Comparison of ENCODE assay signal across 9 mouse cellular contexts in the genomic region with DNA sequence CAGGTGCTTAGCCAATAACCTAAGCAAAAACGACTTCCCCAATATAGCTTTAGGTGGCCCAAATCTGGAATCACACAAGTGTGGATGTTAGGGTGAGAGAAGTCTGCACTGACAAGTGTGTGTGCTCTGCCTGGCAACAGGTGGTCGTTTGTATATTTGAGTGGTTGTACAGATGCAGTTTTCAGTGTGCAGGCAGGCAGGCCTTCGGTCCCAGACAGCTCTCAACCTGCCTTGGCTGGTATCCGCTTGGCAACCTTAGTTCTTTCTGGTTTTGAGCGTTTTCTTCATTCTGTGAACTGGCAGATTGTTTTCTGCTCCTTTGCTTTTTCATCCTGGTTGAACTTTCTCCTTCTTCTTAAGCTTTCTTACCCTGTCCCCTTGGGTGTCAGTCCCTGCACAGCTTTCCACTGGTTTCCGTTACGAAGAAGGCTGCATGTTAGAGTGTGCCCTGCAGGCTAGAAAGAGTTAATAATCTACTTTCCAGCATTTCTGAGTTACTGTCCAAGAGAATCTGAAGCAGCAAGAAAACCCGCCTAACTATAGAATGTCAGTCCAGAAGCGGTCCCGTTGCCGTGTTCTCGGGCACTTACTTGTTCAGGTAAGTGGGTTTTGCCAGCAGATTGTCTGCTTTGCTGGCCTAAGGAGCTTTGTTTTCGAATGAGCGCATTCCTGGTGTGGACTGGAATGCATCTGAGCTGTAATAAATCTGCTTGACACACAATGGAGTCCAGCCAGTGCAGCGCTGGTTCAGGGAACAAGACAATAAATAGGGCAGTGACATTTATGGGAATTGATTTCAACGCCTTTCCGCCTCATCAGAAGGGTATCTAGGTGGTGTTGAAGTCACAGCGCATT.
DNase-seq lines count a peak whose midpoint lies in the region; ATAC-seq and TF ChIP-seq lines count a peak whose summit lies in the region.
"Had no signal": no experiment of that assay in that cellular context is flagged by ENCODE, and none has a peak within 500 bp of the region (broad histone marks: within the 10 kb centered on the region; RNA-seq: fewer than 3 reads in every experiment).

No protein-coding gene starts in this region.

- TF ChIP-seq CTCF in Patski (IDR thresholded peaks at IDR 0.05), result peak; percentile 6

- H3K4me1 ChIP-seq in heart, embryonic 14.5 days (ENCODE audit: control insufficient read depth in 2 of 2, insufficient read depth in 2 of 2, low read length in 2 of 2), result peaks cover 12 to 20% of the 10 kb centered on the region in 2 experiments
- H3K4me1 ChIP-seq in midbrain, embryonic 15.5 days, result peaks cover 26% of the 10 kb centered on the region

- peak overlapping the region; percentile 58 to 62 for H3K27ac ChIP-seq in heart, embryonic 14.5 days (replicated peaks in 1 of 2; ENCODE audit: control insufficient read depth in 1 of 2, insufficient read depth in 1 of 2, low read depth in 2 of 2, low read length in 2 of 2)
- no peak overlapping the region for H3K27ac ChIP-seq in midbrain, embryonic 15.5 days
- H3K27ac ChIP-seq: liver, embryonic 15.5 days had no signal

- peak; percentile 93 for DNase-seq in Patski (ENCODE audit: low read depth, low spot score)
- peak; percentile 60 for DNase-seq in embryo, embryonic 9.5 days (ENCODE audit: extremely low spot score)
- DNase-seq in kidney, postnatal 10 days, result peak; percentile 82
- no peak for DNase-seq in natural killer cell, adult 2 months (ENCODE audit: low spot score in 2 of 2)
- no peak for DNase-seq in left cerebral cortex, adult 18-20 months (ENCODE audit: low spot score in 2 of 2)

- no peaks in the 10 kb centered on the region for H3K27me3 ChIP-seq in Patski
- H3K27me3 ChIP-seq in heart, embryonic 14.5 days (ENCODE audit: control insufficient read depth, insufficient read depth, low read length), result 0 out of 2 replicates have a peak, but pooled peaks cover 5% of the 10 kb centered on the region
- H3K27me3 ChIP-seq in midbrain, embryonic 15.5 days (replicated peaks), result no peaks in the 10 kb centered on the region; the same call in 1 of the 2 replicates
- H3K27me3 ChIP-seq: liver, embryonic 15.5 days had no signal

- no peaks in the 10 kb centered on the region for H3K9me3 ChIP-seq in heart, embryonic 14.5 days (ENCODE audit: control insufficient read depth, low read length)
- H3K9me3 ChIP-seq in midbrain, embryonic 15.5 days, result no peaks in the 10 kb centered on the region
- H3K9me3 ChIP-seq: liver, embryonic 15.5 days had no signal

- POLR2A ChIA-PET in Patski (lab: Charles Lee), result interaction anchor here (0.5 to 2.1 kb wide), 7 partner anchors 10 to 177 kb away, joined by 3 to 9 read pairs (median 4); partner anchors contain the start of gene Ccn1

- 0 out of 4 replicates have a peak overlapping the region, but pooled peaks of 1 of the 2 experiments have one; percentile 2 for H3K4me3 ChIP-seq in heart, embryonic 14.5 days (ENCODE audit: control insufficient read depth in 1 of 2, insufficient read depth in 1 of 2, low read depth in 1 of 2, low read length in 2 of 2)
- H3K4me3 ChIP-seq in midbrain, embryonic 15.5 days, result no peak overlapping the region
- H3K4me3 ChIP-seq: liver, embryonic 15.5 days had no signal

- peak overlapping the region; percentile 55 for H3K9ac ChIP-seq in heart, embryonic 14.5 days (ENCODE audit: low read length)
- H3K9ac ChIP-seq in midbrain, embryonic 15.5 days, result no peak overlapping the region
- H3K9ac ChIP-seq: liver, embryonic 15.5 days had no signal

- WGBS in heart, embryonic 14.5 days, result 36% methylated on average over 18 of the region's 18 CpGs
- WGBS in midbrain, embryonic 15.5 days, result 32% methylated on average over 18 of the region's 18 CpGs

- H3K4me2 ChIP-seq in heart, embryonic 14.5 days (ENCODE audit: low read length), result peak overlapping the region; percentile 59
- peak overlapping the region; percentile 11 for H3K4me2 ChIP-seq in midbrain, embryonic 15.5 days
- H3K4me2 ChIP-seq: liver, embryonic 15.5 days had no signal

- H3K36me3 ChIP-seq in heart, embryonic 14.5 days (ENCODE audit: control insufficient read depth, insufficient read depth, low read length), result no peaks in the 10 kb centered on the region
- no peaks in the 10 kb centered on the region for H3K36me3 ChIP-seq in midbrain, embryonic 15.5 days (replicated peaks)
- H3K36me3 ChIP-seq: liver, embryonic 15.5 days had no signal

- in situ Hi-C loops in Patski (cut with MboI; ENCODE audit: low pct_unique_long_range_greater_than_20kb), result no loop called here

- ATAC-seq in Patski, result peak; percentile 92
- no peak for ATAC-seq in heart, embryonic 14.5 days (ENCODE audit: insufficient number of reproducible peaks, insufficient read depth, low FRiP score, low read depth)
- no peak for ATAC-seq in midbrain, embryonic 15.5 days (replicated peaks)
- ATAC-seq in megakaryocyte progenitor cell, adult 5-6 weeks (replicated peaks; ENCODE audit: poor library complexity), result no peak

- CTCF ChIA-PET in Patski (lab: Charles Lee), result interaction anchor here (0.9 to 2.4 kb wide), 12 partner anchors 8 to 178 kb away, joined by 3 to 7 read pairs (median 4); partner anchors contain the start of gene Ccn1

Comparison
In these comparisons a context has a peak if more than half of its experiments do, and no peak if none do; other contexts are left out.
1. DNase-seq: peak in Patski (single experiment), embryo, embryonic 9.5 days (single experiment) and kidney, postnatal 10 days (single experiment); none in natural killer cell, adult 2 months (0 of 2) and left cerebral cortex, adult 18-20 months (0 of 2).